Mouse (Mus musculus) common myeloid progenitor, adult 5-6 weeks (primary cell): ENCODE results near the gene Enpp5. TPM values are rescaled to one million over a fixed set of nuclear protein-coding genes. Genes with fewer than 3 reads are reported as not detected.

Experiments used
- total RNA-seq: library from RNA; stranded (forward); fragments of 200-1000, 187-1606 nt; gene quantifications from 2 replicates; pipeline ENCODE4 v1.2.3, GENCODE M21; 2017

Gene Enpp5
- total RNA-seq, 1 experiment from 2014 or later: 13.1 TPM

Other genes with a start within 250 kb of the Enpp5 start
- gene Enpp4, start 27.0 kb downstream of the Enpp5 start, total RNA-seq: 14.4 and 19.3 TPM in 2 replicates
- 2.6 and 3.1 TPM in 2 replicates for gene Clic5, start 109.8 kb downstream of the Enpp5 start, total RNA-seq